24 mouse cellular contexts compared by ENCODE assay signal in genomic region chr9:43667974-43668373, GRCm38 (mm10).
"Had no signal": no experiment of that assay in that cellular context is flagged by ENCODE, and none has a peak within 500 bp of the region (broad histone marks: within the 10 kb centered on the region; RNA-seq: fewer than 3 reads in every experiment).

No protein-coding gene starts in this region.

- H3K27me3 ChIP-seq: hindbrain, embryonic 12.5 days; hindbrain, embryonic 15.5 days; limb, embryonic 13.5 days; limb, embryonic 15.5 days had no signal

- ATAC-seq: forebrain, embryonic 16.5 days; hindbrain, postnatal 0 days; intestine, embryonic 16.5 days had no signal

- DNase-seq: gastrocnemius, adult 2 months; gastrocnemius, postnatal 10 days; gastrocnemius, postnatal 36 days; heart, adult 18-20 months; heart, postnatal 10 days; kidney, adult 11 months; kidney, adult 2 months; kidney, adult 9 months; kidney, postnatal 14 days; kidney, postnatal 36 days; layer of hippocampus, adult 9-11 months; layer of hippocampus, postnatal 36 days; left cerebral cortex, postnatal 4 days had no signal

- H3K36me3 ChIP-seq: heart, embryonic 10.5 days; heart, embryonic 12.5 days; hindbrain, embryonic 12.5 days; hindbrain, embryonic 15.5 days; kidney, embryonic 15.5 days; limb, embryonic 13.5 days; limb, embryonic 15.5 days had no signal

- H3K9me3 ChIP-seq: heart, embryonic 10.5 days; heart, embryonic 12.5 days; hindbrain, embryonic 12.5 days; hindbrain, embryonic 15.5 days; kidney, embryonic 15.5 days; limb, embryonic 13.5 days; limb, embryonic 15.5 days had no signal

- H3K4me2 ChIP-seq: heart, embryonic 12.5 days; hindbrain, embryonic 12.5 days; hindbrain, embryonic 15.5 days; kidney, embryonic 15.5 days; limb, embryonic 13.5 days; limb, embryonic 15.5 days had no signal

- H3K27ac ChIP-seq: gastrocnemius, adult 2 months; heart, embryonic 10.5 days; hindbrain, embryonic 12.5 days; hindbrain, embryonic 15.5 days; hindbrain, postnatal 0 days; kidney, embryonic 15.5 days; kidney, postnatal 0 days; limb, embryonic 13.5 days; limb, embryonic 15.5 days had no signal

- H3K4me1 ChIP-seq: heart, embryonic 12.5 days; hindbrain, embryonic 12.5 days; limb, embryonic 13.5 days; limb, embryonic 15.5 days had no signal

- H3K9ac ChIP-seq: heart, embryonic 12.5 days; hindbrain, embryonic 12.5 days; hindbrain, embryonic 15.5 days; kidney, embryonic 15.5 days; limb, embryonic 13.5 days; limb, embryonic 15.5 days had no signal

- H3K4me3 ChIP-seq: gastrocnemius, adult 2 months; heart, embryonic 10.5 days; heart, embryonic 12.5 days; hindbrain, embryonic 12.5 days; hindbrain, embryonic 15.5 days; kidney, embryonic 15.5 days; limb, embryonic 13.5 days; limb, embryonic 15.5 days had no signal
